Mouse (Mus musculus) bone marrow macrophage, adult 2 months (primary cell): Measurements from ENCODE around the gene Rai1. TPM values are rescaled to one million over a fixed set of nuclear protein-coding genes. Genes with fewer than 3 reads are reported as not detected.

Source experiments
- H3K27ac ChIP-seq: 2 replicates; pipeline ENCODE4 v1.5.1; 2012; ENCODE audit warnings: low read depth, low read length; ENCODE audit not compliant: insufficient read depth
- H3K4me1 ChIP-seq: 2 replicates; pipeline ENCODE4 v1.6.1; 2012; ENCODE audit warnings: low read length; ENCODE audit not compliant: control insufficient read depth, insufficient read depth
- H3K4me3 ChIP-seq: 2 replicates; pipeline ENCODE4 v1.5.1; 2012; ENCODE audit warnings: mild to moderate bottlenecking, low read length, moderate library complexity; ENCODE audit not compliant: insufficient read depth
- CTCF ChIP-seq: IDR thresholded peaks from 2 replicates; pipeline ENCODE4 v1.5.1; 2012; ENCODE audit warnings: low read depth, mild to moderate bottlenecking, low read length, moderate library complexity
- POLR2A ChIP-seq: IDR thresholded peaks from 2 replicates; pipeline ENCODE4 v1.6.1; 2012; ENCODE audit warnings: mild to moderate bottlenecking, low read depth, low read length, borderline replicate concordance
- polyA plus RNA-seq: library from polyadenylated mRNA; stranded (reverse); fragments of >200 nt; gene quantifications from 2 replicates; pipeline ENCODE4 v1.2.4, GENCODE M21; 2012; ENCODE audit not compliant: missing spikeins, insufficient read depth, insufficient read length

Rai1 gene
- polyA plus RNA-seq, 1 experiment = 12.9 TPM

- H3K27ac ChIP-seq = no peak overlapping the region
- H3K4me3 ChIP-seq = no peak overlapping the region
- TF ChIP-seq CTCF (no peak), POLR2A (no peak)
- H3K4me1 ChIP-seq = peaks cover 8% of the 10 kb centered on the region
These were observed 31.7 kb upstream of the Rai1 start for GRCm38 (mm10) chr11:60073121-60073520.

GRCm38 (mm10) chr11:60073936-60074502 lies 30.8 kb upstream of the Rai1 start:
- TF ChIP-seq CTCF (no peak), POLR2A (no peak)
- peaks cover 8% of the 10 kb centered on the region for H3K4me1 ChIP-seq
- H3K4me3 ChIP-seq = no peak overlapping the region
- H3K27ac ChIP-seq = no peak overlapping the region

GRCm38 (mm10) chr11:60076183-60076582 lies 28.6 kb upstream of the Rai1 start:
- H3K27ac ChIP-seq = no peak overlapping the region
- no peak overlapping the region for H3K4me3 ChIP-seq
- H3K4me1 ChIP-seq = peaks cover 6% of the 10 kb centered on the region
- TF ChIP-seq CTCF (no peak), POLR2A (no peak)

GRCm38 (mm10) chr11:60076790-60077189 lies 28.0 kb upstream of the Rai1 start:
- Histone ChIP-seq H3K4me3 (no peak overlapping the region), H3K4me1 (peaks cover 5% of the 10 kb centered on the region), H3K27ac (no peak overlapping the region)
- TF ChIP-seq POLR2A (no peak), CTCF (no peak)

GRCm38 (mm10) chr11:60084589-60084988 lies 20.2 kb upstream of the Rai1 start:
- no peak overlapping the region for H3K27ac ChIP-seq
- H3K4me3 ChIP-seq = no peak overlapping the region
- TF ChIP-seq CTCF (peak; percentile 76), POLR2A (no peak)
- H3K4me1 ChIP-seq = no peaks in the 10 kb centered on the region

GRCm38 (mm10) chr11:60086676-60087075 lies 18.1 kb upstream of the Rai1 start:
- no peak overlapping the region for H3K27ac ChIP-seq
- H3K4me1 ChIP-seq = peaks cover 10% of the 10 kb centered on the region
- H3K4me3 ChIP-seq = no peak overlapping the region
- no peak for TF ChIP-seq CTCF
- TF ChIP-seq POLR2A = no peak

- H3K4me3 ChIP-seq = no peak overlapping the region
- no peak overlapping the region for H3K27ac ChIP-seq
- peaks cover 10% of the 10 kb centered on the region for H3K4me1 ChIP-seq
- TF ChIP-seq CTCF (no peak), POLR2A (no peak)
These were observed 15.9 kb upstream of the Rai1 start for GRCm38 (mm10) chr11:60088947-60089346.

- no peak overlapping the region for H3K4me3 ChIP-seq
- no peak for TF ChIP-seq POLR2A
- no peak for TF ChIP-seq CTCF
- H3K4me1 ChIP-seq = peaks cover 10% of the 10 kb centered on the region
- H3K27ac ChIP-seq = no peak overlapping the region
These were observed 14.0 kb upstream of the Rai1 start for GRCm38 (mm10) chr11:60090696-60091421.

- Histone ChIP-seq H3K4me1 (peaks cover 10% of the 10 kb centered on the region), H3K27ac (no peak overlapping the region), H3K4me3 (no peak overlapping the region)
- no peak for TF ChIP-seq POLR2A
- TF ChIP-seq CTCF = no peak
These were observed 13.4 kb upstream of the Rai1 start for GRCm38 (mm10) chr11:60091422-60091761.

- TF ChIP-seq POLR2A (no peak), CTCF (no peak)
These were observed 11.6 kb upstream of the Rai1 start for GRCm38 (mm10) chr11:60093227-60093626.

More at GRCm38 (mm10) chr11:60093227-60093626, 11.6 kb upstream of the Rai1 start:
- Histone ChIP-seq H3K4me3 (no peak overlapping the region), H3K4me1 (peaks cover 10% of the 10 kb centered on the region), H3K27ac (no peak overlapping the region)
